Mouse (Mus musculus) intestine, postnatal 0 days (tissue): ENCODE measurements at regions not wholly inside any gene's neighbourhood (a gene's known extent, or its start where the extent isn't known, plus 50 kb on each side); places are given as distances from the start of the nearest gene placed in this dataset.

Source experiments
- ATAC-seq: fragments of 200-750 bp; cut with Nextera tagmentation; 2 replicates; pipeline ENCODE4 v1.8.0; 2017; ENCODE audit warnings: mild to moderate bottlenecking, moderate TSS enrichment, moderate library complexity
- H3K27ac ChIP-seq: fragments of 300-500 bp; sonication (generic); 2 replicates; pipeline ENCODE4 v1.5.1; 2014; ENCODE audit warnings: mild to moderate bottlenecking, low read depth, low read length, moderate library complexity
- H3K27me3 ChIP-seq: fragments of 300-500 bp; sonication (generic); replicated peaks from 2 replicates; pipeline ENCODE4 v1.6.1; 2014; ENCODE audit warnings: low read length, mixed read lengths; ENCODE audit not compliant: control insufficient read depth, insufficient read depth
- H3K36me3 ChIP-seq: fragments of 300-500 bp; sonication (generic); 2 replicates; pipeline ENCODE4 v1.6.1; 2014; ENCODE audit warnings: mild to moderate bottlenecking, moderate library complexity; ENCODE audit not compliant: control insufficient read depth, insufficient read depth
- H3K4me1 ChIP-seq: fragments of 300-500 bp; sonication (generic); replicated peaks from 2 replicates; pipeline ENCODE4 v1.6.1; 2014; ENCODE audit warnings: antibody characterized with exemption, low read length, mixed read lengths; ENCODE audit not compliant: control insufficient read depth, insufficient read depth
- H3K4me2 ChIP-seq: fragments of 300-500 bp; sonication (generic); replicated peaks from 2 replicates; pipeline ENCODE4 v1.6.1; 2014; ENCODE audit warnings: low read depth, mild to moderate bottlenecking, moderate library complexity
- H3K4me3 ChIP-seq: fragments of 300-500 bp; sonication (generic); 2 replicates; pipeline ENCODE4 v1.5.1; 2014; ENCODE audit warnings: low read depth, low read length
- H3K9ac ChIP-seq: fragments of 300-500 bp; sonication (generic); 2 replicates; pipeline ENCODE4 v1.6.1; 2014; ENCODE audit warnings: mild to moderate bottlenecking, low read depth, low read length
- H3K9me3 ChIP-seq: fragments of 300-500 bp; sonication (generic); 2 replicates; pipeline ENCODE4 v1.6.1; 2016; ENCODE audit warnings: mixed run types; ENCODE audit not compliant: control insufficient read depth
- CTCF ChIP-seq: sonication (generic); IDR thresholded peaks from 2 replicates; pipeline ENCODE4 v1.5.1; 2016; ENCODE audit warnings: low read depth, mild to moderate bottlenecking, control low read depth, antibody characterized with exemption, moderate library complexity
- WGBS: fragments of 180-500 bp; shearing (Covaris S2); extraction: QIAGEN DNeasy Blood & Tissue Kit; methylation state at CpG from one replicate; pipeline ENCODE4 v1.1.7; 2014; 5-methylcytosine and 5-hydroxymethylcytosine counted together

DNA sequence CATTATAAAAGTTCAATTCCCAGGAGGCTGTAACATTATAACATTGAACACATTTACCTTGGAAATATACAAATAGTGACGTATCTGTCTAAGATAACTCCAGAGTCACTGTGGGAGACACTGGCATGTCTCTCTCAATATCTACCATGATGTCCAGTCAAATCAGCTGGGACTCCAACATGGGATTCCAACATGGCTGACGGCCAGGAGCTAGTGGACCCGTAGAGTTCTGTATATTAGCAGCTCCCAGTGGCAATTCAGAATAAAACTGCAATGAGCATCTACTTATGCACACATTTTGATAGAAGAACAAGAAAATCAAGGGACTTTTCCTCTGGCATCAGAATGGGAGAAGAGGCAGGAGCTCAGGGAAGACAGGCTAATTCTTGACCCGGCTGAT, 123.4 kb downstream of the Tomm20 start:
- TF ChIP-seq CTCF, result no peak
- ATAC-seq, result no peak
- no peak overlapping the region for H3K9ac ChIP-seq
- H3K4me1 ChIP-seq, result peaks cover 10% of the 10 kb centered on the region; the same call in 1 of the 2 replicates
- H3K4me3 ChIP-seq, result no peak overlapping the region
- 92% methylated on average over 4 of the region's 4 CpGs for whole genome bisulfite sequencing
- H3K36me3 ChIP-seq, result no peaks in the 10 kb centered on the region
- no peaks in the 10 kb centered on the region for H3K9me3 ChIP-seq
- H3K27ac ChIP-seq, result no peak overlapping the region
- H3K27me3 ChIP-seq, result no peaks in the 10 kb centered on the region
- no peak overlapping the region for H3K4me2 ChIP-seq

- peaks cover 6% of the 10 kb centered on the region; the same call in 1 of the 2 replicates for H3K4me1 ChIP-seq
These were observed 124.4 kb downstream of the Tomm20 start for GRCm38 (mm10) chr8:126821279-126821678.

DNA sequence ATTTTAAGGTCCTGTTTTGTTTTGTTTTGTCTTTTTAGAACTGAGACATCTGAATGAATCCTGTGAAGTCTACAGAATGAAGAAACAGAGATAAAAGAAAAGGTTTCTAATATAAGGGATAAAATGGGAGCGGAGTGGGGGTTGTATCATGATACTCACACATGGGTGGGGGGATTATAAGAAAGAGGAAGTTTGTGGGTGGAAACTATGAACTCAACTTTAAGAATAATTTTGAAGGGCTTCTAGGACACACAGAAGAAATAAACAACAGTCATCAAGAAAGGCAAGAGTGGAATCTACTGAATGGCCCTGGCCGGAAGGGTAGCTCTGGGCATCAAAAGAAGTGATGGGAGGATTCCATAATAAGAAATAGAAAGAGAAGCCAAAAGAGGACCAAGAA, 125.1 kb downstream of the Tomm20 start:
- no peaks in the 10 kb centered on the region for H3K9me3 ChIP-seq
- no peaks in the 10 kb centered on the region for H3K27me3 ChIP-seq
- H3K36me3 ChIP-seq, result no peaks in the 10 kb centered on the region
- no peak overlapping the region for H3K4me2 ChIP-seq
- no peak for TF ChIP-seq CTCF
- no peak overlapping the region for H3K4me3 ChIP-seq
- ATAC-seq, result no peak
- no peak overlapping the region for H3K27ac ChIP-seq
- no peak overlapping the region for H3K9ac ChIP-seq
- WGBS, result 91% methylated on average over 2 of the region's 2 CpGs
- peaks cover 2% of the 10 kb centered on the region; the same call in 1 of the 2 replicates for H3K4me1 ChIP-seq

More at GRCm38 (mm10) chr8:126821279-126821678, 124.4 kb downstream of the Tomm20 start:
- H3K4me3 ChIP-seq, result no peak overlapping the region
- no peak overlapping the region for H3K9ac ChIP-seq
- H3K27me3 ChIP-seq, result no peaks in the 10 kb centered on the region
- no peak for ATAC-seq
- no peak for TF ChIP-seq CTCF
- 0 out of 2 replicates have a peak overlapping the region, but pooled peaks have one; percentile 3 for H3K27ac ChIP-seq
- no peaks in the 10 kb centered on the region for H3K36me3 ChIP-seq
- H3K9me3 ChIP-seq, result no peaks in the 10 kb centered on the region
- H3K4me2 ChIP-seq, result no peak overlapping the region
- WGBS, result 29% methylated on average over 8 of the region's 8 CpGs

DNA sequence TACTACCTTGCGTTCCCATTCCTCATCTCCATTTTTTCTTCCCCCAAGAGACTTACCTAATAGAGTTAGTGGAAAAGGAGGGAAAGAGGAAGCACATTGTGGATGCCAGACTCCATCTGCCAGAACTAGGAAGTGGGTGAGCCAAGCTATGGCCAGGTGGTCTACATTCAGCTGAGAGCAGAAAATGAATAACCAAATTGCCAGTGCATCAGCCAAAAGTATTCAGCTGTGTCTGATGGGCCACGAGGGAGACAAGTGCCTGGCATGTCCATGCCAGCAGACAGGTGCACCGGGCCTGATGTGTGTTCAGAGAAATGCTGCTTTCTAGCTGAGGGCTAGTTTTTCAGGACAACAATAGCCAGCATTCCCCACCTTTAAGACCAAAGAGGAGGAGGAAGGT, 126.4 kb downstream of the Tomm20 start:
- 92% methylated on average over 3 of the region's 3 CpGs for WGBS
- Histone ChIP-seq H3K27me3 (no peaks in the 10 kb centered on the region), H3K9me3 (no peaks in the 10 kb centered on the region), H3K4me2 (no peak overlapping the region), H3K4me3 (no peak overlapping the region), H3K9ac (no peak overlapping the region), H3K36me3 (no peaks in the 10 kb centered on the region), H3K4me1 (peaks cover 4% of the 10 kb centered on the region; the same call in 1 of the 2 replicates), H3K27ac (no peak overlapping the region)
- ATAC-seq, result no peak
- TF ChIP-seq CTCF, result no peak

GRCm38 (mm10) chr8:126816155-126816554, 129.5 kb downstream of the Tomm20 start:
- Histone ChIP-seq H3K27me3 (no peaks in the 10 kb centered on the region), H3K27ac (no peak overlapping the region; the same call in 1 of the 2 replicates), H3K4me1 (peaks cover 8% of the 10 kb centered on the region; the same call in 1 of the 2 replicates), H3K36me3 (no peaks in the 10 kb centered on the region), H3K9me3 (no peaks in the 10 kb centered on the region), H3K4me2 (no peak overlapping the region), H3K4me3 (no peak overlapping the region), H3K9ac (no peak overlapping the region)
- WGBS, result 46% methylated on average over 3 of the region's 3 CpGs
- ATAC-seq, result no peak
- TF ChIP-seq CTCF, result no peak

DNA sequence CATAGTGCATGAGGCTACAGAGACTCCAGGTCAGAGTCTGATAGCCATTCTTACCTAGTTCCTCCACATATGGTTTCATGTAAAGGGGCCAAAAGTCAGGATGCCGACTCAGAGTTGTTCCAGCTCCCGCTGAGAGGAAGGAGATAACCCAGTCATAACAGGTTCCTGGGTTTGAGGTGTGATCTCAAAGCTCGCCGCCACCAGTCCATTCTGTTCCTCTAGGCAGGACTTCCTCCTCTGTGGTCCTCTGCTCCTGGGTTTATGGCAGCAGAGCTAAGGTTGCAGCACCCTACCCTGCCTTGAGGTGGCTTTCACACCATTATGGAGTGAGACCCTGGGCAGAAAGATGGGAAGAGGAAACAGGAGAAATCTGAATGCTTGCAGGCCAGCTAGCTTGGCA, 131.2 kb downstream of the Tomm20 start:
- peak; percentile 80 for ATAC-seq
- no peaks in the 10 kb centered on the region for H3K9me3 ChIP-seq
- H3K9ac ChIP-seq, result no peak overlapping the region
- peaks cover 8% of the 10 kb centered on the region; the same call in 1 of the 2 replicates for H3K4me1 ChIP-seq
- no peaks in the 10 kb centered on the region for H3K36me3 ChIP-seq
- TF ChIP-seq CTCF, result peak; percentile 39; the same call in 1 of the 2 replicates
- no peak overlapping the region for H3K4me3 ChIP-seq
- peak overlapping the region; percentile 46; the same call in 1 of the 2 replicates for H3K27ac ChIP-seq
- no peak overlapping the region for H3K4me2 ChIP-seq
- WGBS, result 34% methylated on average over 4 of the region's 4 CpGs
- H3K27me3 ChIP-seq, result no peaks in the 10 kb centered on the region
